Mouse (Mus musculus): ENCODE data around the gene Mesp1. TPM values are rescaled to one million over a fixed set of nuclear protein-coding genes. Genes with fewer than 3 reads are reported as not detected.
"Not testable (repeated sequence)": the region's sequence is repeated elsewhere in the genome, so short reads cannot be mapped to it uniquely, and the experiment has no call there.

Mesp1 gene
- polyA plus RNA-seq, 1 experiment from 2014 or later = 0.44 TPM

DNA sequence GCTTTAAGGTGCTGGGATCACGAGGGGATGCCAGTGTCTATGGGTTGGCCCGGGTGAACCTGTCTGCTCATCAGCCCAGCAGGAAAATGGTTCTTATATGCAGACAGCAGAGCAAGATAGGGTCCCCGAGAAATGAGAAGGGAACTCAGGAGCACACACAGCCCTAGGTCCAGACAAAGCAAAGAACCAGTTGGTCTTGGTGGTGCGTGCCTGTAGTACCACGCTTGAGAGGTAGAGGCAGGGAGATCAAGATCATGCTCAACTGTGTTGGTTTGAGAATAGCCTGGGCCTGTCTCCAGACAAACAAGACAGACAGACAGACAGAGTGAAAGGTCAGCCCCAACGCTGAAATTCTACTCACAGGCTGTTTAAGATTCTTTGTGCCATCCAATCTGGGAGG, 5.9 kb upstream of the Mesp1 start:
- ATAC-seq = 0 out of 2 replicates have a peak, but pooled peaks have one; percentile 29
- Histone ChIP-seq H3K9me3 (ENCODE audit: control insufficient read depth, low read length) (no peaks in the 10 kb centered on the region), H3K4me3 (ENCODE audit: low read length) (no peak overlapping the region), H3K9ac (ENCODE audit: low read depth, low read length) (no peak overlapping the region), H3K4me1 (ENCODE audit: control insufficient read depth, insufficient read depth, low read depth, low read length) (no peaks in the 10 kb centered on the region), H3K27ac (ENCODE audit: low read depth, low read length) (no peak overlapping the region), H3K4me2 (ENCODE audit: low read length) (no peak overlapping the region), H3K36me3 (ENCODE audit: control insufficient read depth, insufficient read depth, low read length) (no peaks in the 10 kb centered on the region), H3K27me3 (replicated peaks; ENCODE audit: control insufficient read depth, insufficient read depth, low read length) (no peaks in the 10 kb centered on the region; the same call in 1 of the 2 replicates)
- WGBS = 75% methylated on average over 6 of the region's 6 CpGs

DNA sequence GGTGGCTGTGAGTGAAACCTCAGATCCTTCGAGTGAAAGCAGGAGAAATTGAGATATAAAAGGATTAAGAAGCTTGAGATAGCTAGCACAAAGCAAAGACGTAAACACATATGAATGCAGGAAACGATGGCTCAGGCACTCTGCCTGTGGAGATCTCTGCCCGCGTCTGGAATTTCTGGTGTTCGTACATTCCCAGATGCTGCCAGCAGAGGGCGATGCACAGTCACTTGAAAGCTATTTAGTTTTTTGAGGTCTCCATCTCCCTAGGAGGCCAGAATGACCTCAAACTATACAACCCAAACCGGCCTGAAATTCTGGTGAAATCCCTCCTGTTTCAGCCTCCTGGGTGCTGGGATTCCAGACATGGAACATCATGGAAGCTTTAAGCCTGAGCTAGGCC, 5.5 kb upstream of the Mesp1 start:
- H3K9me3 ChIP-seq (ENCODE audit: control insufficient read depth, low read length) = no peaks in the 10 kb centered on the region
- 4% methylated on average over 8 of the region's 8 CpGs for WGBS
- H3K27me3 ChIP-seq (replicated peaks; ENCODE audit: control insufficient read depth, insufficient read depth, low read length) = peaks cover under 1% of the 10 kb centered on the region
- H3K4me1 ChIP-seq (ENCODE audit: control insufficient read depth, insufficient read depth, low read depth, low read length) = no peaks in the 10 kb centered on the region
- no peak for ATAC-seq
- no peak overlapping the region for H3K4me2 ChIP-seq (ENCODE audit: low read length)
- H3K4me3 ChIP-seq (ENCODE audit: low read length) = no peak overlapping the region
- H3K36me3 ChIP-seq (ENCODE audit: control insufficient read depth, insufficient read depth, low read length) = no peaks in the 10 kb centered on the region
- H3K9ac ChIP-seq (ENCODE audit: low read depth, low read length) = no peak overlapping the region
- H3K27ac ChIP-seq (ENCODE audit: low read depth, low read length) = no peak overlapping the region

DNA sequence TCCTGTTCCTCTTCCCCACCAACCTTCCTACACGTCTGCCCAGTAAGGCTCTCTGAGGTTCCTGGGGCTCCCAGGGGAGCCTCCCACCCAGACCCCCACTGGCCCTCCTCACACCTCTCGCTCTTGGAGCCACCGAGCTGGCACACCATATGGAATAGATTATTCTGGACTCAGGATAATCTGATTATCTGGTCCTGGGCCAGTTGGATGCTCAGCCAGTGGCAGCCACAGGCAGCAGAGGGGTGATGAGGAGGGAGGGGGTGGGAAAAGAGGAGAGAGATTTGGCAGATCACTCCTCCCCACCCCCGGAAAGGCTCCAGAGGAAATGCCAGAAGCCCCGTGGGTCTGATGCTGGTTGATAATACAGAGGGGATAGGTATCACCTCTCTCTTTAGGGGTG, 5.0 kb upstream of the Mesp1 start:
- Histone ChIP-seq H3K9ac (ENCODE audit: low read depth, low read length) (no peak overlapping the region), H3K4me1 (ENCODE audit: control insufficient read depth, insufficient read depth, low read depth, low read length) (no peaks in the 10 kb centered on the region), H3K4me3 (ENCODE audit: low read length) (no peak overlapping the region), H3K4me2 (ENCODE audit: low read length) (no peak overlapping the region), H3K36me3 (ENCODE audit: control insufficient read depth, insufficient read depth, low read length) (no peaks in the 10 kb centered on the region), H3K27ac (ENCODE audit: low read depth, low read length) (no peak overlapping the region), H3K9me3 (ENCODE audit: control insufficient read depth, low read length) (no peaks in the 10 kb centered on the region), H3K27me3 (replicated peaks; ENCODE audit: control insufficient read depth, insufficient read depth, low read length) (peaks cover 5% of the 10 kb centered on the region)
- WGBS = 38% methylated on average over 5 of the region's 5 CpGs
- no peak for ATAC-seq

DNA sequence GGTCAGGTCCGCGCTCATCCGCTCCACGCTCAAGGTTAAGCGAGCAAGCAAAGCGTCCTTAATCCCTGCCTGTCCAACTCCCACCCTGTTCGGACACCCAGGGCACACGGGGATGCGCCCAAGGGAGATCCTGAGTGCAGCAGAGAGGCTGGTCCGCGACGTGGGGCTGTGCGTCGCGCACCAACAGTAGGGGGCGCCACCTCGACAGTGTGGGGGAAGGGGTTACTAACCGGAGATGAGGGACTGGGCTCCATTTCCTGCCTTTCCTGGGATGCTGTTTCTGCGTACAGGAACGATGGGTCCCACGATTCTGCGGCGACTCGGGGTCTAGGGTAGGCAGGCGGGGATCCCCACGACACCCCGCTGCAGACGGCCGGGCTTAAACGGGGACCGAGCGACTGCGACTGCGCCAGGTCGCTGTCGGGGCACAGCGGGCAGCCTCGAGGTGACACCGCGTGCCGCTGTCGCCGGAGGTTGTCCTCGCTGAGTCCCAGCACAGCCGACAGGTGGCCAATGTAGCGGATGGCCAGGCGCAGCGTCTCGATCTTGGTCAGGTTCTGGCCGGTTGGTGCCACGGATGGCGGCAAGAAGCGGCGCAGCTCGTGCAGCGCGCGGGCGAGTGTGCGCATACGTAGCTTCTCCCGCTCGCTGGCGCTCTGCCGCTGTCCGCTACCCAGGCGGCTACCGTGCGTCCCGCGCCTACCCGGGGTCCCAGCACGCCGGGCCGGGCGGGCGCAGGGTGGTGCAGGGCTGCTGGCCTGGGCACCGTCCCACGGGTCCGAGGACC, 760 bp downstream of the Mesp1 start:
- Histone ChIP-seq H3K27me3 (replicated peaks; ENCODE audit: control insufficient read depth, insufficient read depth, low read length) (peaks cover 29% of the 10 kb centered on the region), H3K9me3 (ENCODE audit: control insufficient read depth, low read length) (no peaks in the 10 kb centered on the region)

DNA sequence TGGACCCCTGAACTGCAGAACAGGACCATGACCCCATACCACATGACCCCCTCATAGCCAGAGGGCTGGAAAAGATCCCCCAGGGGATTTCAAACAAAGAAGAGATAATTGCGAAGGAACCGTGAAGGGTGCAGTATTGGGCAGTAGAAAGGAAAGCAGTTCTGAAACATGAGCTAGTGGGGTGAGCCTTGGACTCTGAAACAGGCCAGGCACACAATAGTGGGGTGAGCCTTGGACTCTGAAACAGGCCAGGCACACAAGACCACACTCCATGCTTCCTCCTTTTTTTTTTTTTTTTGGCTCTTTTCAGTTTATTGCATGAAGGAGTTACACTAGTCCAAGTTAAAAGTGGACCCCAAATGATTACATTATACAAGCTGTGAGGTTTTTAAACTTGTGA, 3.8 kb downstream of the Mesp1 start:
- H3K27ac ChIP-seq (ENCODE audit: low read depth, low read length) = not testable (repeated sequence)

More for the DNA sequence above, 760 bp downstream of the Mesp1 start:
- H3K9ac ChIP-seq (ENCODE audit: low read depth, low read length) = peak overlapping the region; percentile 71
- peaks cover 13% of the 10 kb centered on the region for H3K4me1 ChIP-seq (ENCODE audit: control insufficient read depth, insufficient read depth, low read depth, low read length)
- H3K4me2 ChIP-seq (ENCODE audit: low read length) = peak overlapping the region; percentile 88
- 1% methylated on average over 60 of the region's 80 CpGs for WGBS
- no peak overlapping the region for H3K27ac ChIP-seq (ENCODE audit: low read depth, low read length)
- peak; percentile 68 for ATAC-seq
- H3K36me3 ChIP-seq (ENCODE audit: control insufficient read depth, insufficient read depth, low read length) = no peaks in the 10 kb centered on the region
- peak overlapping the region; percentile 54 for H3K4me3 ChIP-seq (ENCODE audit: low read length)

DNA sequence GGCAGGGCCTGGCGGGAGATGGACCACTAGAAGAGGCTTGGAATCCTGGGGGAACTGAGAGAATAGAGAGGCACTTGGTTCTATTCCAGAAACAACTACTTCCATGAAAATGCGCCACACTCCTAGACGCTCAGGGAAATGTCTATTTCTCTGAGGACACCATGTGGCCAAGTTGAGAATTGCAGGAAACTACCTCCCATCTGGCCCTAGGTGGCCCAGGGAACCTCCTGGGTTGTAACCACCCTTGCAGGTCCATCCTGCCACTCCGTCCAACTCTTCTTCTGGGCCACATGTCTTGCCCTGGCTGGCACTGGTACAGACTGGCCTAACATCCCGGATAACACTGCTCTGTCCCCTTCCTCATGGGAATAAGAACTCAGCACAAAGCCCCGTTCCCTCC, 7.3 kb downstream of the Mesp1 start:
- Histone ChIP-seq H3K4me2 (ENCODE audit: low read length) (no peak overlapping the region), H3K9me3 (ENCODE audit: control insufficient read depth, low read length) (no peaks in the 10 kb centered on the region), H3K27me3 (replicated peaks; ENCODE audit: control insufficient read depth, insufficient read depth, low read length) (peaks cover 5% of the 10 kb centered on the region), H3K4me3 (ENCODE audit: low read length) (no peak overlapping the region), H3K36me3 (ENCODE audit: control insufficient read depth, insufficient read depth, low read length) (no peaks in the 10 kb centered on the region), H3K4me1 (ENCODE audit: control insufficient read depth, insufficient read depth, low read depth, low read length) (no peaks in the 10 kb centered on the region), H3K9ac (ENCODE audit: low read depth, low read length) (no peak overlapping the region), H3K27ac (ENCODE audit: low read depth, low read length) (no peak overlapping the region)
- 25% methylated on average over 6 of the region's 6 CpGs for WGBS
- ATAC-seq = no peak

More for the DNA sequence above, 3.8 kb downstream of the Mesp1 start:
- not testable (repeated sequence) for H3K9me3 ChIP-seq (ENCODE audit: control insufficient read depth, low read length); H3K9ac ChIP-seq (ENCODE audit: low read depth, low read length); H3K4me2 ChIP-seq (ENCODE audit: low read length); ATAC-seq; H3K4me3 ChIP-seq (ENCODE audit: low read length); H3K36me3 ChIP-seq (ENCODE audit: control insufficient read depth, insufficient read depth, low read length)
- Histone ChIP-seq H3K4me1 (ENCODE audit: control insufficient read depth, insufficient read depth, low read depth, low read length) (peaks cover 13% of the 10 kb centered on the region), H3K27me3 (replicated peaks; ENCODE audit: control insufficient read depth, insufficient read depth, low read length) (peaks cover 29% of the 10 kb centered on the region)
- 24% methylated on average over 2 of the region's 2 CpGs for WGBS

DNA sequence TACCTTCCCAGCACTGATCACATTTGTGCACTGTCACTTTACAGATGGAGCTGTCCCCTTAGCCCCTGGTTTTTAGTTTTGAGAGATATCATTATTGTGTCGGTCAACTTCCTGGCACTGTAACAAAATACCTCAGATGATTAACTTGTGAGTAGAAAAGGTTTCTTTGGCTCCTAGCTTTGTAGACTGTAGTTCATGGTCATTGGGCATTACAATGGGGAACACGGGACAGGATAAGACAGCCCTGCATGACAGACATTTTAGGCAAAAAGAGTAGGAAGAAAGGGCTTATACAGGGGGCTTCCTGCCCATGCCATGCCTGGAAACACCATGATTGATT, 11.1 kb downstream of the Mesp1 start:
- Histone ChIP-seq H3K9me3 (ENCODE audit: control insufficient read depth, low read length) (no peaks in the 10 kb centered on the region), H3K4me1 (ENCODE audit: control insufficient read depth, insufficient read depth, low read depth, low read length) (no peaks in the 10 kb centered on the region), H3K36me3 (ENCODE audit: control insufficient read depth, insufficient read depth, low read length) (no peaks in the 10 kb centered on the region), H3K27ac (ENCODE audit: low read depth, low read length) (no peak overlapping the region), H3K27me3 (replicated peaks; ENCODE audit: control insufficient read depth, insufficient read depth, low read length) (no peaks in the 10 kb centered on the region), H3K9ac (ENCODE audit: low read depth, low read length) (no peak overlapping the region), H3K4me3 (ENCODE audit: low read length) (no peak overlapping the region), H3K4me2 (ENCODE audit: low read length) (no peak overlapping the region)
- 66% methylated on average over 2 of the region's 2 CpGs for WGBS
- ATAC-seq = no peak

DNA sequence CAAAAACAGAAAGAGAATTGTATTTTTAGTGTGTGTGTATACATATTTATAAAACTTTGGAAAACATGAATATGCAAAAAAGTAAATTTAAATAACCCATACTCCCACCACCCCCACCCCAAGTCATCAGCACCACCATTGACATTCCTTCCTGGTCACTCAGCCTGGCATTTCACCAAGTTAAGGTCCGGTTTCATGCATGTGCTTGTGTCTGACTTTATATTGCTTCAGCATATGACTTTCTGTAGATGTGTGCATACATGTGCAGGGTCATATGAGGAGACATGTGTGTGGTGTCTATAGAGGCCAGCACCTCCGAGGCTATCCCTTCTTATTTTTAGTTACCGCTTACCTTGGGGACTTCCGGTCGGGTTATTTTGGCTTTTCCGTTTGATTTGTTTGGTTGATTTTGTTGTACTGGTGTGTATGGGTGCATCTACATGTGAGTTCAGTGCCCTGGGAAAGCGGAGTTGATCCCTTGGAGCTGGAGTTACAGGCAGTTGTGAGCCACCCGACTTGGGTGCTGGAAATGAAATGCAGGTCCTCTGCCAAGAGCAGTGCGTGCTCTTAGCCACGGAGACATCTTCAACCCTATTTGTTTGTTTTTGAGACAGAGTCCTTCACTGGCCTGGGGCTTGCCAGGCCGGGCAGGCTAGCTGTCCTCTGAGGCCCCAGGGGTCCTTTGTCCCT, 11.6 kb downstream of the Mesp1 start:
- WGBS = 79% methylated on average over 11 of the region's 11 CpGs
- Histone ChIP-seq H3K4me3 (ENCODE audit: low read length) (no peak overlapping the region), H3K36me3 (ENCODE audit: control insufficient read depth, insufficient read depth, low read length) (no peaks in the 10 kb centered on the region), H3K9me3 (ENCODE audit: control insufficient read depth, low read length) (no peaks in the 10 kb centered on the region), H3K27me3 (replicated peaks; ENCODE audit: control insufficient read depth, insufficient read depth, low read length) (no peaks in the 10 kb centered on the region), H3K4me2 (ENCODE audit: low read length) (no peak overlapping the region), H3K4me1 (ENCODE audit: control insufficient read depth, insufficient read depth, low read depth, low read length) (no peaks in the 10 kb centered on the region), H3K9ac (ENCODE audit: low read depth, low read length) (no peak overlapping the region), H3K27ac (ENCODE audit: low read depth, low read length) (no peak overlapping the region)
- no peak for ATAC-seq

Data from hindbrain, embryonic 16.5 days (tissue).